Mouse (Mus musculus): ENCODE measurements around the gene Hepacam.

Gene Hepacam

DNA sequence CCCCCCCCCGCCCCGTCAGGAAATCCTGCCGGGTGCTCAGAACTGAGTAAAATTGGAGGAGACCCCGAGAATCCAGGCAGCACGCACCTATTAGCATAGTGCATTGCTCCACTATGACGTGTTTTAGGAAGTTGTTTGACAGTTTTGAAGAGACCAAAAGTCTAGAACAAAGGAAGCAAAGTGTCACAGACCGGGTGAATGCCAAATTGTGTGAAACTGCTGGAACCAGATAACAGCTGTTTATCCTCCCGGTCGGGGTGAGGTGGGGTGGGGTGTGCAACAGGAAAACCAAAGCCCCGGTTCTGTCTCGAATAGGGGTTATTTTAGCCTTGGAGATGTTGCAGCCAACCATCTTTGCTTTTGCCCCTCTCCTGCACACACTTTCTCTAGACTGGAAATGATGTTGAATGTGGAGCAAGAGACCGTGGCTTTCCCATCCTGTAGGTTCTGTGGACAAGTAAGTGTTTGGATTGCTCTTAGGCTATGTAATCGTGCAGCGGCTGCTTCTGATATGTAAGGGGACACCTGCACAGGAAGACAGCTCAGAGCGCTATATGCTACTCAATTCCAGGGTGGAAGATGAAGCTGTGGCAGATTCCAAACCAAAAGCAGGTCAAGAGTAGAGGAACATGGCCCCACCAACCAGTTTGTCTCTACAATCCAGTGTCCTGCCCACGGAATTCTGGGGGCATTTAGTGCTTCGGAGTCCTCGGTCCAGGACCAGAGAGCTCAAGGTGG is 66.8 kb downstream of the Hepacam start:
- no peak for DNase-seq (ENCODE audit: low read depth)

DNA sequence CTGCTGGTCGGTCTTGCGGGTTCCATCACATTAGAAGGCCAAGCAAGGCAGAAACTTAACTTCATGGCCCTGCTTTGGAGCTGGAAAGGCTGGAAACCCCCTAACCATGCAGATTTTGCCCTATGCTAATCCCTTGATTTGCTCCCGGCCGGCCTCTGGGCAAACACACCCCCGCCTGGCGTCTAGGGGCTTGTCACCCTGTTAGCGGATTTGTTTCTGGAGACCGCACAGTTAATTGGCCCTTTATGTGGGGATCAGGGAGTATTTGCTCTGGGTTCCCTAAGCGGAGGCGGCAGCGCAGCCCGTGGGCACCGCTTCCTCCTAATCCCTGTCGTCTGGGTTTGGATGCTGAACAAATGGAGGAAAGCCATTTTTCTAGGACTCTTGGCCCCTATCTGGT is 67.8 kb downstream of the Hepacam start:
- DNase-seq (ENCODE audit: low read depth): no peak

- DNase-seq (ENCODE audit: low read depth): no peak
Observed at GRCm38 (mm10) chr9:37435616-37436015, 68.5 kb downstream of the Hepacam start.
